Mouse (Mus musculus) erythroblast, embryonic 14.5 days (primary cell): ENCODE measurements around the gene Rnf213. TPM values are rescaled to one million over a fixed set of nuclear protein-coding genes. Genes with fewer than 3 reads are reported as not detected.

Experiments used
- H3K27me3 ChIP-seq: 2 replicates; pipeline ENCODE4 v1.6.1; 2012; ENCODE audit warnings: inconsistent platforms; ENCODE audit not compliant: control insufficient read depth
- H3K36me3 ChIP-seq: 2 replicates; pipeline ENCODE4 v1.6.1; 2012; ENCODE audit warnings: mild to moderate bottlenecking, inconsistent platforms; ENCODE audit not compliant: control insufficient read depth
- H3K4me1 ChIP-seq: 2 replicates; pipeline ENCODE4 v1.6.1; 2012; ENCODE audit warnings: inconsistent platforms; ENCODE audit not compliant: control insufficient read depth
- H3K4me3 ChIP-seq: replicated peaks from 2 replicates; pipeline ENCODE3; 2012; ENCODE audit warnings: moderate library complexity, mild to moderate bottlenecking, inconsistent platforms
- H3K9me3 ChIP-seq: 2 replicates; pipeline ENCODE4 v1.6.1; 2012; ENCODE audit warnings: low read length, inconsistent platforms, mixed read lengths; ENCODE audit not compliant: control insufficient read depth
- GATA1 ChIP-seq: IDR thresholded peaks from 2 replicates; pipeline ENCODE4 v1.6.1; 2012; ENCODE audit warnings: low read length, inconsistent platforms, mixed read lengths
- TAL1 ChIP-seq: IDR thresholded peaks from 3 replicates; pipeline ENCODE4 v1.6.1; 2012; ENCODE audit warnings: low read length, inconsistent platforms, mixed read lengths
- polyA plus RNA-seq: library from polyadenylated mRNA; stranded (reverse); fragments of >175 nt; gene quantifications from 2 replicates; pipeline ENCODE4 v1.2.3, GENCODE M21; 2012

Rnf213 gene
- polyA plus RNA-seq, 1 experiment = 0.01 TPM

- Histone ChIP-seq H3K4me3 (no peak overlapping the region), H3K9me3 (no peaks in the 10 kb centered on the region), H3K4me1 (no peaks in the 10 kb centered on the region), H3K36me3 (no peaks in the 10 kb centered on the region), H3K27me3 (peaks cover 4% of the 10 kb centered on the region)
- TF ChIP-seq TAL1 (no peak), GATA1 (no peak)
Observed at GRCm38 (mm10) chr11:119532460-119532859, 139.6 kb downstream of the Rnf213 start.

DNA sequence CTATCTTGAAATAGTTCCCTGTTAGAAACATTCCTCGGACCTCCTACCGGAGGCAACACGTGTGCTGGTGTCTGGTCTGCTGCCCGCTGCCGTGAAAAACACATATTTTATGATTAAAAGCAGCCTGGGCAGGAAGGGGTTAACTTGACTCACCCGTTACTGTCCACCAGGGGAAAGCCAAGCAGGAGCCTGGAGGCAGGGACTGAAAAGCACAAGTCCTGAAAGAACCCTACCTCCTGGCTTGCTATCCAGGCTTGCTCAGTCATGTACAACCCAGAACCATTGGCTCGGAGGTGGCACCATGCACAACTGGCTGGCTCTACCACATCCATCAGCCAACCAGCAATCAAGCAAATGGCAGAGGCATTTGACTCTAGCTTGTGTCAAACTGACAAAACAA is 140.8 kb downstream of the Rnf213 start:
- TF ChIP-seq GATA1 (no peak), TAL1 (no peak)
- Histone ChIP-seq H3K36me3 (no peaks in the 10 kb centered on the region), H3K9me3 (no peaks in the 10 kb centered on the region), H3K4me1 (no peaks in the 10 kb centered on the region), H3K27me3 (peaks cover 4% of the 10 kb centered on the region), H3K4me3 (no peak overlapping the region)

Other genes with a start within 250 kb of the Rnf213 start
- gene Tbc1d16, start 164.6 kb upstream of the Rnf213 start, polyA plus RNA-seq = 0.01 TPM in 2 replicates
- gene Ccdc40, start 164.5 kb upstream of the Rnf213 start, polyA plus RNA-seq = 0.07 TPM in 1 of 2 replicates, not detected in the other
- gene Gaa, start 125.2 kb upstream of the Rnf213 start, polyA plus RNA-seq = 1.2 and 1.5 TPM in 2 replicates
- 17.2 and 20.2 TPM in 2 replicates for gene Eif4a3, start 93.0 kb upstream of the Rnf213 start, polyA plus RNA-seq
- 0.01 TPM in 1 of 2 replicates, not detected in the other for gene Card14, start 85.3 kb upstream of the Rnf213 start, polyA plus RNA-seq
- gene Sgsh, start 37.6 kb upstream of the Rnf213 start, polyA plus RNA-seq = 0.02 and 0.15 TPM in 2 replicates
- gene Slc26a11, start 37.5 kb upstream of the Rnf213 start, polyA plus RNA-seq = not detected in 2 replicates
- gene Endov, start 98.2 kb downstream of the Rnf213 start, polyA plus RNA-seq = 1.1 and 1.2 TPM in 2 replicates
- gene Nptx1, start 154.7 kb downstream of the Rnf213 start, polyA plus RNA-seq = not detected in 2 replicates
- gene Rptor, start 209.8 kb downstream of the Rnf213 start, polyA plus RNA-seq = 1.0 and 1.5 TPM in 2 replicates